Mouse (Mus musculus): ENCODE data around the gene Lix1.

The Lix1 gene

DNA sequence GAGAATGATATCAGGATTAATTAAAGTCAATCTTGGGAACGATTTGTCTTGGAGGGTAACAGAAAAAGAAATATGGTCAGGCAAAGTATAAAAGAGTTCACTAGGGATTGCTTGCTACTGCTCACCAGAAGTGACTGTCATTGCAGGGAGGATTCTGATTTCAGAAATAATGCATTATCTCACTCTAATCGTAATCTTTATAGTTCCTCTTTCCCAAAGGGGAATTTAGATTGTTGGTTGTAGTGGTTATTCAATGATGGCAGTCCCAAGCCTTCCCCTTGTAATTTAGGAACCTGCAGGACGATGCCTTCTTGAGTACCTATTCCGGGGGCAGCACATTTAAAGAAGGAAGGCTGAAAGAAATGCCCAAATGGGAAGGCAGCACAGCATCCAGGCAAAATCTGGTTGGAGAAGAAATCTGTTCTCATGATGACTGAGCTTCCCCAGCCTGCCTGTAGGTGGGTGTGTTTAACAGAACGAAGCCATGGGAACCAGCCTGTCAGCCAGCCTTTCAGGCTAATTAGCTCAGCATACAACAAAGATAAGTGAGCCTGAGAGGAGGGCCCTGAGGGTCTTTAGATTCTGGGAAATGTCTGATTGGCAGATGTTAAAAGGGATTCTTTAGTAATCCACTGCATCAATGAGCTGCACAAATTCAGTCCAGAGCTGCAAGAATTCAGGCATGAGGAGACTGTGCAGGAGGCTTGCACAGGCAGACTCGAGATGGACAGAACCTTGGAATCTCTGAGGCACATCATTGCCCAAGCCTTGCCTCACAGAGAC is at the start of gene Lix1:
Gene Lix1 (plus strand): TSS at position 451 of the 783 bp plus-strand sequence.
- DNase-seq (ENCODE audit: low spot score) = peak; percentile 87

DNA sequence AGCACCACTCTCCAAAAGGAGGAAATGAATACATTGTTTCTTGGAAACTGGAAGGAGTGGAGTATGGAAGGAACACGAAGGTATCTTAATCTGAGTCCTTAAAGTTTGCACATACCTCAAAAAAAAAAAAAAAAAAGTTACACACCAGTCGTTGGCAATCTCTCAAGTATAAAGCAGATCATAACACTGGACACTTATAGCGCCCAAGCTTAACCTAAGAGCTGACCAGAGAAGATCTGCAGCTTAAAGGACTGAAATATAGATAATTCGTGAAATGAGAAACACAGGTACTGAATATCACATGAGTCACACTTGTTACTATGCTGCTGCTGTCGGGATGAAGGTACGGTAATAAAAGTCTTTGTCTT is 28.9 kb upstream of the Lix1 start:
- no peak for DNase-seq (ENCODE audit: low spot score)

DNA sequence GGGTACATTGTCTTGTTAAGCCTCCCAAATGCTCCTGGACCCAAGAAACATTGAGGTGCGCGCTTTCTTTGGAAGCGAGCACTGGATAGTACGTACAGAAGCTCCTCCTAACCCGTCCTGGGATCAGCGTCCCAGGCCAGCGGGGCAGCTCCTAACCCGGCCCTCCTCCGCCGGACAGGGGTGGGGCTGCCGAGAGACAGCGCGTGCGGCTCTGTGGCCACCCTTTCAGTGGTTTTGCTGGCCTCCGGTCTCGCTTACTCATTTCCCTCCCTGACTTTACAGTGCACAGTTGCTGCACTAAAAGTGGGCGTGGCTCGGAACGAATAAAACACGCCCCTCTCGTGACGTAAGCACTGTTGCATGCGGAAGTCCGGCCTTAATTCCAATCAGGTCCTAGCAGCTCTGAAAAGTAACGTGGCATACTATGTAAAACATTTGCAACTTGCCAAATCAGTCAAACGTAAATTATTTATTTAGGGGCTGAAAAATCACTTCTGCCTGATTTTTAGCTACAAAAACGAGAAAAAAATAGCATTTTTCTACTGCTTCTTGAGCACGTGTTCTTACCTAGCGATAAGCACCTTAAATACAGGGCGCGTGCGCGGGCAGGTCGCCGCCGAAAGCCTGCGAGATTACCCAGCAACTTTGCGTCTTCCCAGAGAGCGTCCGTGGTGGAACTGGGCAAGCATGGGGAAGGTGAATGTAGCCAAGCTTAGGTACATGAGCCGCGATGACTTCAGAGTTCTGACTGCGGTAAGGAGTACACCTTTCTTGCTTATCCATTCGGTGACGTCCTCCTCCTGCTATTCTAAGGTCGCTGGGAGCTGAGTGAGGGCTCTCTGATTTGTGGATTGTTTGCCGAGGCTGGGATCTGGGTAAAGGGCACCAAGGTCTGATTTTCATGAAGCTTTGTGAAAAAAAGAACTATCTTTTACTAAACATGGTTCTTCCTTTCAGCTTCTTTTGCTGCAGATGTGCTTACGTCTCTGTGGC is 28.3 kb upstream of the Lix1 start, which contains the start of gene Riok2:
Gene Riok2 (plus strand): TSS at position 392 of the 993 bp plus-strand sequence.
- DNase-seq (ENCODE audit: low spot score) = peak; percentile 99

DNA sequence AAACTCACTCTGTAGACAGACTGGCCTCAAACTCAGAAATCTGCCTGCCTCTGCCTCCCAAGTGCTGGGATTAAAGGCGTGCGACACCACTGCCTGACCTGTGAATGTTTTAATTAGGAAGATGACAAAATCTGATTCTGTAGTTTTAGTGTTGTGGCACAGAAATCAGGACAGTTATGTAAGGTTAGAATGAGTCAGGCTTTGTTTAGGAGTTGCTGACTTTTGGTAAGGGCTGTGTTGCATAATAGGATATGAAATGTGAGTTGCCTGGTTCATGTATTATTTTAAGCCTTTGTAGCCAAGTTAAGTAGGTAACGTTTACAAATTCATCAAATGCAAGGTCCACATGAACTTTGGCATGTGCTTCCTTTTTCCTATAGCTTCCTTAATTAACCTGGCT is 26.9 kb upstream of the Lix1 start:
- DNase-seq (ENCODE audit: low spot score) = no peak

DNA sequence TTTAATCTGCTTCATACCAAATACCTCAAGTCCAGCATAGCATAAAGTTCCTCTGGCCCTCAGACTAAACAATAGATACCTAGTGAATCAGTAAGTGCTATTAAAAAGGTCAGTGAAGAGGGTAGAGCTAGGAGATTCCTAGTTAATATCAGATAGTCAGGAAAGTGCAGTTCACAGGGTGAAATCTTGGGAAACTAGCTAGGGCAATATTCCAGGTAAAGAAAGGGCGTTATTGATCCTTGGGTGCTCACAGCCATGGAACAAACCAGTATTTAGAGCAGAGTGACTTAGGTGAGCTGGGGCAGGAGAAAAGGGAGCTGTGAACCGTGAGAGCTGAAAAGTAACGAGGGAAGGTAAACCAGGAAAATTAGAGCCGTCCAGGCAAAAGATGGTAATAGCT is 18.8 kb upstream of the Lix1 start:
- DNase-seq (ENCODE audit: low spot score) = no peak

DNA sequence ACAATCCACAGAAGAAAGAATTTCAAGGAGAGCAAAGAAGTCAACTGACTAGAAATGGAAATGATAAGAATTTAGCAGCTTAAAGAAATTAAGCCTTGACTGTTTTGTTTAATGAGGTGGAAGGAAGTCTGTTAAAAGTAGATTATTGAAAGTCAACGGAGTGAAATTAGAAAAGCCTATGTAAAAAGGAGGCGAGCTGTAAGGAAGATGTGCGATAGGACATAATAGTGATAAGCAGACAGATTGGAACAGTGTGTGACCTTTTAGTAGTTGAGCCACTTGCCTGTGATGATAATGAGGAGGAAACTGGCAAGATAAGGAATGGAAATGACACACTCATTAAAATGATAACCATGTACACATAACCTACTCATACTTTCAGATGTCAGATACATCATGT is 18.0 kb upstream of the Lix1 start:
- no peak for DNase-seq (ENCODE audit: low spot score)

DNA sequence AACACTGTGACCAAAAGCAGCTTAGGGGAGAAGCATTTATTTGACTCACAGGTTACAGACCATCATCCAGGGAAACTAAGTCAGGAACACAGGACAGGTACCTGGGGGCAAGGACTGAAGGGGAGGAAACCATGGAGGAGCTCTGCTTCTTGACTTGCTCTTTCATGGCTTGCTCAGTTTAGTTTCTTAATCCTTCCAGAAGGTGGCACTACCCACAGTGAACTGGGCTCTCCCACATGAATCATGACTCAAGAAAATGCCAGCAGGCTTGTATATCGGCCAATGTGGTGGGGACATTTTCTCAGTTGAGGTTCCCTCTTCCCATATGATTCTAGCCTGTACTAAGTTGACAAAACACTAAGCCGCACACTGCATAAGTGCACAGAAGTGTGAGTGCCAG is 16.4 kb upstream of the Lix1 start:
- no peak for DNase-seq (ENCODE audit: low spot score)

DNA sequence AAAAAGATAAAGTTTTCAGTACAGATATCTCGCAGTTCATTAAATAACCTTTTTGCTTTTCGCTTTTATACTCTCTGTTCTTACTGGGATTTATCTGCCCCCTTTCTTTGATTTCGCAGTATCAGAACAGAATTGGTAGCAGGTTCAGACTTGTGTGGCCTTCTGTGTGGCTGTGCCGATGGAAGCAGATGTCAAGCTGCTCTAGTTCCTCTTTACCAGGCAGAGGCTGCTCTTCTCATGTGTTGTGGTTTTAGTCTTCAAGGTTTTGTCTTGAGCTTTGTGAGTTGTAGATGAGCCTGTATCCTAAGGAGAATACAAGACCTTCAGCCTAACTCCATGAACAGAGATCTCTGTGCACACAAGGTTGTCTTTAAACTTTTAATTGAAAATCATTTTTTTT is 10.6 kb upstream of the Lix1 start:
- DNase-seq (ENCODE audit: low spot score) = no peak

DNA sequence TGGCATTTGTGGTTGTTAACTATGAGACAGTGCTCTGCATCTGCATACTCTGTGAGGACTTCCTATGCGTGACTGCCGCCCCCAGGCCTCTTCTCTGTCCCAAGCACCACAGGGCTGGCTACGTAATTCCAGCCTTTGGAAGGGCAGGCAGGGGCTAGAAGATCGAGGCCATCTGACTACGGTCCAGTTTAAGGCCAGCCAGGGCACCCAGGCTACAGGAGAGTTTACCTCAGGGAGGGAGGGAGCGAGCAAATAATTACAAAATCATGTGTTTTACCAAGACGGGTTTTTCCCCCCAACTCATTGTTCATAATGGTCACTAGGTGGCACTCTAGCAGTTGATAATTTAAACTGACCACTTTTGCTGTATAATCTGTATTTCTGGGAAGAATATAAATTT is 9.6 kb upstream of the Lix1 start:
- DNase-seq (ENCODE audit: low spot score) = peak; percentile 61

DNA sequence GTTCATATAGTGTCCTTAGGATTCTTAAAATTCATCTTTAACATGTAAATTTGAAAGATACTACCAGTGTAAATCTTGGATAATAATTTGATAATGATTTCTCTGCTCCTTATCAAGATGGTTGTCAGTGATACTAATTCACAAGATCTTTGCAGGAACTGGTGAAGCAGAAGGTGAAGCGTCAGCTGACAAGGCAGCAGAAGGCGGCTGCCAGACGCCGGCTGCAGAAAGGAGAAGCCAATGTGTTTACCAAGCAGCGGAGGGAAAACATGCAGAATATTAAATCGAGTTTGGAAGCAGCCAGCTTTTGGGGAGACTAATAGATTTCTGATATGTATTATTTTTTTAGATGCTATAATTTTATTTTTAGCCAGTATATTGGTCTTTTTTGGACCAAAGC is 9.2 kb upstream of the Lix1 start:
- no peak for DNase-seq (ENCODE audit: low spot score)

DNA sequence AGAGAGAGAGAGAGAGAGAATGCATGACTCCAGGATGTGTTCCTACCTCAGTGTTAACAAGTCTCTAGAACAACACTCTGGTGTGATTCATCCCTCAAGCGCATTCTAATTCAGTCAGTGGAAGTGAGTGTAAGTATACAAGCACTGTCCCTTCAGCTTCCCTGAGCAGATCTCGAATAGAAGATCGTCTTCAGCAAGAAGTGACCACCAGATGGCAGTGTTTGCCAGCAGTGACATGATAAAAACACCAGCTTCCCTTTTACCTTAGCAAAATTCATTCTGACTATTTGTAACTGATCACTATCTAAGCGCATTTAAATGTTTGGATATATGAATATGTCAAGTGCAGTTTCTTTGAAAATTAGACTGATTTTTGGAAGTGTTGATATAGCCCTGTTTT is 8.1 kb upstream of the Lix1 start:
- peak; percentile 90 for DNase-seq (ENCODE audit: low spot score)

DNA sequence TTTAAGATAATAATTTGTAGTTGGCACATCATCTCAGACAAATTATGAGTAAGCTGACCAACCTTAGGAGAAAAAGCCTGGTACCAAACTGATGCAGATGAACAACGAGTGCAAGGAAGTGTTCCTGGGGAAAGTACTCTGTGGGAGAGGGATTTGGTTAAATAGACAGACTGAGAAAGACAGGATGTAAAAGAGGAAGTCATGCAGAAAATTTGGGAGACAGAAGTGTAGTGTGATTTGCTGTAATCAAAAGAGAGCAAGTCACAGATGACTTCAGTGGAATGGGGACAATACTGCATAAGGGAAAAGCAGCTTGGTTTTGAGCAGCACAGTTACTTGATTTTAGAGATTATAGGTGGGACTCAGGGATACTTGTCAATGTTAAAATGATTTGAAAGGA is 5.6 kb upstream of the Lix1 start:
- peak; percentile 59 for DNase-seq (ENCODE audit: low spot score)

DNA sequence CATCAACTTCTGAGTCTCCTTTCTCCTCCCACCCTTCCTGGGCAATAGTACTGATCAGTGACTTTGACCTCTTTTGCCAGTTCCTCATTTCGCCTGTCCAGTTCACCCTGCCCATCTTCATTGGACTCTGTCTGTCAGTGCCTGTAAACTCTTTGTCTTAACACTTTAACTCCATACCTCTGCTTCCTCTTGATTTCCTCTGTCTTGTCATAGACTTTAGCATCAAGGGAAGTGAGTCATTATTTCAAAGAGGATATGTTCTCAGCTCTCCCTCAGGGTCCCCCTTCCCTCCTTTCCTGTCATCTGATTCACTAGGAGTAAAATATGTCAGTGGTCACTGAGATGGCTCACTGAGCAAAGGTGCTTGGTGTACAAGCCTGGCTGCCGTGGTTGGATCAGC is 3.8 kb upstream of the Lix1 start:
- no peak for DNase-seq (ENCODE audit: low spot score)

DNA sequence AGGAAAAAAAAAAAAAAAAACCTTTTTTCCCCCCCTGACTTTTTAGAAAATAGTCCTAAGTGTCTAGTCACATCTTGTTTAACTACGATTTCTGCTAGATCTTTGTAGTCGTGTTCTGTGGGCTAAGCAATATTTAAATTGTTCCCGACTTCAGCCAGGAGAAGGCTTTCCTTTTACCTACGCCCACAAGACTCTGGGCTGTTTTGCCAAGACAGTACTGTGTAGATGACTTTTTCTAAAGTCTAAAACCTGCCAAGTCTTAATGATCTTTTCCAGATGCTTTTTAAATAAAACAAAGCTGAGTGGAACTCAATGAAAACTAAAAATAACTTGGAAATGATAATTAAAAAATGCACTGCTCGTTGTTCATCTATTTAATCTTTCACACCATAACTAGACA is 566 bp downstream of the Lix1 start:
- DNase-seq (ENCODE audit: low spot score) = no peak

DNA sequence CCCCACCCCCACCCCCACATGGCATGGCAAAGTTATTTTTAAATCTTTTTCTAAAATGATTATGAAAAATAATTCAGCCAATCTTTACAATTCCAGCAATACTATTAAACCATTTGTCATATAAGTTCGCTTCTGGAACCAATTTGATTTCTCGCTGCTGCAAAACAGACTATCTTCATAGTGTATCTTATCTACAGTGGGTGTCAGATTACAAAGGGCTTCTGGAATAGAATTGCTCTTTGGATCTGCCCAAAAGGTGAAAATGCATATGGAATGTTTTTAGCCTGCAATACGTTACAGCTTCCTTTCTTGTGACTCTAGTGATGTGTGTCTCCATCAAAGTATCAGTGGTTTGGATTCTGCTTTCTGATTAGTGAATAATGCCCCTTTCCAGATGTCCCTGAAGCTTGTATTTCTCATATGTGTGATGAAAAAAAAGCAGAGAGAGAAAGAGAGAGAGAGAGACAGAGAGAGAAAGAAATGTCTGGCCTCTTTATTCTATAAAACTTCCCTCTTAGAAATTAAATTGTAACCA is 1.2 kb downstream of the Lix1 start:
- DNase-seq (ENCODE audit: low spot score) = no peak

DNA sequence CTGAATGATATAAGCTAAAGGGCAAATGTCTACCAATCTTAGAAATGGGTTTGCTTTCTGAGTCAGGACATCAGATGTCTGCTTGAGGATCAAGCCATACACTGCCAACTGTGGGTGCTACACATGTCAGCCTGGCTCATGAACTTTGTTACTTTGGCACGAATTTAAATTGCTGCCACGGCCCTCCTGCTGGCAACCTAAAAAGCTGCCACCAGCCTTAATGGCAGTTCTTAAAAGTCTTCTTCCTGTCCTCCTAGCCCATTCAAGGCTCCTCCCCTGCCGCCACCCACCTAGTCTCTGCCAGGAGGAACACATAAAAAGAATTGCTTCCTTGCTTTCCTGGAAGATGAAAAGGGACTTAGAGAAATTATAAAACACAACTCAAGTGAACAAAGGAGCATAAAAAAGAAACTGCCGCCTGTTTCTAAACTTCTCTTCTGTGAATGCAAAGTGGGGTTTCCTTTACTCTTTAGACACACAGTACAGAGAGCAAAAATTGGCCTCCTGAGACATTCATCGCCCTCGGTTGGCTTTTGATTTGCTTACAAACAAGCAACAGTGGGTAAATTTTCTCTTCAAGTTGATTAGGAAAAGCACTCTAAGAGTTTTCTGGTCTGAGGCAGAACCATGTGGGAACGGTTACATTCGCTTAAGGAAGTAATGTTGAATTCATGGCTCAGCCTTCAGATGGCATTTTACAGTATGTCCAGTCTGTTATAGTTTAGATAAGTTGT is 2.5 kb downstream of the Lix1 start:
- DNase-seq (ENCODE audit: low spot score) = no peak

DNA sequence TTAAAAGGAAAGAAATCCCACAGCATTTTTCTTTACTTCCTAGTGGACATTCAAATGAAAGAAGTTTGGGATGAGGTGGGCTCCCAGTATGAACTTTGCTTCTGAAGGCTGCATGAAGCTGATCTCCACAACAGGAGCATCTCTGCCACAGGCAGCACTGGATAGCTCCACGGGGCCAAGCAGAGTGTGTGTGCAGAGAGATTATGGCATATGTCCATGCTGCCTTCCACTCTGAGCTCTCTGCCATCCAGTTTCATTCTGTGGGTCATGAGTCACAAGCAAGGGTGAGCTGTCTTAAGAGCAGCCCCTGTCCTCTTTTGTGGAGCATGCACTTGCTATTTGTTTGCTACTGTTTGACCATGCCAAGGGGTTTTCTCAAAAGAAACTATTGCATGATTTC is 3.1 kb downstream of the Lix1 start:
- no peak for DNase-seq (ENCODE audit: low spot score)

DNA sequence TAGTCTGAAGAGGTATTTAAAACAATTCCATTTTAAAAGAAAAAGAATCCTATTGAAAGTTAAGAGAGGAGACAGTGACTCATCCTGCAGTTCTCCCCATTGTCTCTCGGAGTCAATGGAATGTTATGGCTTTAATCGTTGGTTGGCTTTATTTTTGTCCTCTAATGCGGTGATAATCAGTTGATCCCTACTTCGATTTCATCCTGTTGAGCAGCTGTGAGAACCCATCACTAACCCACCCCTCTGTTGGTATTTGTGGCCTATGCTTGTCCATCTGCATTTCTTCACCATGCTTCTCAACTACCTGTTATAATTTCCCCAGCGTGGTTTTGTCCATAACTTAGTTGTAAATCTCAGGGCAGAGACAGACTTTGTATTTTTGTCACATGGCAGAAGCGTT is 5.7 kb downstream of the Lix1 start:
- no peak for DNase-seq (ENCODE audit: low spot score)

DNA sequence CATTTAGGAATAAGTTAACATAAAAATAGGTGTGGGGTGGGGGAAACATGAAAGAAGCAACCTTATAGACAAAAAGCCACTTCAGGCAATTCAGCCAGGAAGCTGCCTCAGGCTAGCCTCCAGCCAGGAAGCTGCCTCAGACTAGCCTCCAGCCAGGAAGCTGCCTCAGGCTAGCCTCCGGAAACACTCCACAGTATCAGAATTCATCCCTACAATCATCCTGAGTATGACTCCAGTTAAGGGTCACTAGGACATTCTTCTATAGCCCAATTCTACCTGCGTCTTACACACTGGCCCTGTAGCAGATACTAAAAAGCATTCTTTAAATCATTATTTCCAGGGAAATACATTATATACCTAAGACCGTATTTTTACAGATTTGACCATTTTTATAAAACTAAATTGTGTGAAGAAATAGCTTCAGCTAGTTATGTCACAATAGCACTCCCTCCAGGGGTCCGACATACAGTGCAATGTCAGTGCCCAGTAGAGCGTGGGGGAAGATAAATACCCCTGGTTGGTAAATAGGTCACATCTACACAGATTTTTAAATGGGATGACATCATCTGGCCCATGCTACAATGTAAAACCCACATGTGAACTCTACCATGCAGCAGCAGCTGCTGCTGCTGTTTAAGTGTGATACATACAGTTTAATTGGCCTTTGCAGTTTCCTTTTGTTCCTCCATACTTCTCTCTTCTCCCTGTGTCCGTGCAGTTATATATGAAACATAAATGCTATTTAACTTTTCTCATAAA is 6.4 kb downstream of the Lix1 start:
- peak; percentile 77 for DNase-seq (ENCODE audit: low spot score)

DNA sequence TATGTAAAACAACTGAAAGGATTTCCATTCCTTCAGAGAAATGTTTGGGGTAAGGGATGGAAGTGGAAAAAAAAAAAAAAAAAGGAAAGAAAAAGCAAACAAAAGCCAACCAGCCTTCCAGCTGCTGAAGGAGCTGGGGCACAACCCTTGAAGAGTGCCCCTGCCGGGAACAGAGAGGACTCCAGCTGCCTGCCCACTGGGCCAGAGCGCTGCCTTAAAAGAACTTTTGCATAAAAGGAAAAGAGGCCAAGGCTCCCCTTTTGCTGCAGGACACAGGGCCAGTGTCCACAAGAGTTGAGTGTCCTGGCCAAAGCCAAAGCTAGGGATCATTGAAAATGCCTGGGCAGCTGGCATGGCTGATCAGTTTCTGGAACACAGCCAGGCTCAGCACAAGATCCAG is 7.1 kb downstream of the Lix1 start:
- peak; percentile 61 for DNase-seq (ENCODE audit: low spot score)

DNA sequence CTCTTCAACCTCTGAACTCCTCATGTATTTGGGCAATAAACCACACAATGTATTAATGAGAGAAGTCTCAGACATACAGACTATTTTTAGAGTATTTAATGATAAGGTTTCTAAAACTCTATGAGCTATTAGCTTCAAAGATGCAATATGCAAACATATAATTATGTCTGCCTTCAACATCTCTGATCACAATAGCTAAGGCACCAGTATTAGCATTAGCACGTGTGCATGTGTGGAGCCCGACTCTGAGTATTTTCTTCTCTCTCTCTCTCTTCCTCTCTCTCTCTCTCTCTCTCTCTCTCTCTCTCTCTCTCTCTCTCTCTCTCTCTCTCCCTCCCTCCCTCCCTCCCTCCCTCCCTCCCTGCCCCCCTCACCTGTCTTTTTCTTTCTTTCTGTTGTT is 9.0 kb downstream of the Lix1 start:
- DNase-seq (ENCODE audit: low spot score) = no peak
